Mouse (Mus musculus) testis, adult 2 months (tissue): ENCODE results near the gene 4933425L06Rik. TPM values are rescaled to one million over a fixed set of nuclear protein-coding genes. Genes with fewer than 3 reads are reported as not detected.

ENCODE experiments used
- H3K27ac ChIP-seq: fragments of 200-500 bp; 2 replicates; pipeline ENCODE4 v1.5.1; 2012; ENCODE audit warnings: low read depth, low read length; ENCODE audit not compliant: control insufficient read depth, insufficient read depth
- H3K27me3 ChIP-seq: fragments of 200-500 bp; 2 replicates; pipeline ENCODE4 v1.6.1; 2012; ENCODE audit warnings: mild to moderate bottlenecking, low read length, moderate library complexity; ENCODE audit not compliant: control insufficient read depth, insufficient read depth
- H3K36me3 ChIP-seq: fragments of 200-500 bp; 2 replicates; pipeline ENCODE4 v1.6.1; 2012; ENCODE audit warnings: mild to moderate bottlenecking, low read length; ENCODE audit not compliant: control insufficient read depth, insufficient read depth
- H3K4me1 ChIP-seq: fragments of 200-500 bp; 2 replicates; pipeline ENCODE4 v1.6.1; 2012; ENCODE audit warnings: low read length; ENCODE audit not compliant: control insufficient read depth, insufficient read depth
- H3K4me3 ChIP-seq: fragments of 200-500 bp; 2 replicates; pipeline ENCODE4 v1.5.1; 2012; ENCODE audit warnings: low read depth, mild to moderate bottlenecking, low read length, moderate library complexity, mixed read lengths; ENCODE audit not compliant: control insufficient read depth
- CTCF ChIP-seq: fragments of 200-500 bp; IDR thresholded peaks from 2 replicates; pipeline ENCODE4 v1.5.1; 2012; ENCODE audit warnings: low read depth, mild to moderate bottlenecking, inconsistent platforms, low read length, moderate library complexity; ENCODE audit not compliant: control insufficient read depth, insufficient read depth, insufficient replicate concordance
- POLR2A ChIP-seq: fragments of 200-500 bp; IDR thresholded peaks from 2 replicates; pipeline ENCODE4 v1.6.1; 2012; ENCODE audit warnings: low read depth, mild to moderate bottlenecking, inconsistent platforms, low read length, moderate library complexity; ENCODE audit not compliant: control insufficient read depth
- polyA plus RNA-seq: library from polyadenylated mRNA; depleted of rRNA; stranded (reverse); fragments of >200 nt; gene quantifications from 2 replicates; pipeline ENCODE4 v1.2.3, GENCODE M21; 2012

Gene 4933425L06Rik
- polyA plus RNA-seq, 1 experiment = 2.7 TPM

GRCm38 (mm10) chr13:105132776-105133175 lies 50.9 kb downstream of the 4933425L06Rik start:
- no peaks in the 10 kb centered on the region for H3K27me3 ChIP-seq
- no peak overlapping the region for H3K27ac ChIP-seq
- no peaks in the 10 kb centered on the region for H3K36me3 ChIP-seq
- H3K4me3 ChIP-seq = no peak overlapping the region
- H3K4me1 ChIP-seq = no peaks in the 10 kb centered on the region
- TF ChIP-seq CTCF (no peak), POLR2A (no peak)

- Histone ChIP-seq H3K27me3 (no peaks in the 10 kb centered on the region), H3K27ac (no peak overlapping the region), H3K4me1 (no peaks in the 10 kb centered on the region), H3K4me3 (no peak overlapping the region), H3K36me3 (no peaks in the 10 kb centered on the region)
- TF ChIP-seq POLR2A = no peak
- no peak for TF ChIP-seq CTCF
These were observed 52.5 kb downstream of the 4933425L06Rik start for GRCm38 (mm10) chr13:105134397-105134796.

GRCm38 (mm10) chr13:105139881-105140280 lies 58.0 kb downstream of the 4933425L06Rik start:
- H3K27me3 ChIP-seq = no peaks in the 10 kb centered on the region
- no peaks in the 10 kb centered on the region for H3K4me1 ChIP-seq
- H3K36me3 ChIP-seq = no peaks in the 10 kb centered on the region
- TF ChIP-seq CTCF (no peak), POLR2A (no peak)
- H3K27ac ChIP-seq = no peak overlapping the region
- H3K4me3 ChIP-seq = no peak overlapping the region

GRCm38 (mm10) chr13:105146827-105147226 lies 64.9 kb downstream of the 4933425L06Rik start:
- Histone ChIP-seq H3K27ac (no peak overlapping the region), H3K4me3 (no peak overlapping the region), H3K4me1 (no peaks in the 10 kb centered on the region), H3K36me3 (no peaks in the 10 kb centered on the region), H3K27me3 (no peaks in the 10 kb centered on the region)
- TF ChIP-seq CTCF = no peak
- no peak for TF ChIP-seq POLR2A

DNA sequence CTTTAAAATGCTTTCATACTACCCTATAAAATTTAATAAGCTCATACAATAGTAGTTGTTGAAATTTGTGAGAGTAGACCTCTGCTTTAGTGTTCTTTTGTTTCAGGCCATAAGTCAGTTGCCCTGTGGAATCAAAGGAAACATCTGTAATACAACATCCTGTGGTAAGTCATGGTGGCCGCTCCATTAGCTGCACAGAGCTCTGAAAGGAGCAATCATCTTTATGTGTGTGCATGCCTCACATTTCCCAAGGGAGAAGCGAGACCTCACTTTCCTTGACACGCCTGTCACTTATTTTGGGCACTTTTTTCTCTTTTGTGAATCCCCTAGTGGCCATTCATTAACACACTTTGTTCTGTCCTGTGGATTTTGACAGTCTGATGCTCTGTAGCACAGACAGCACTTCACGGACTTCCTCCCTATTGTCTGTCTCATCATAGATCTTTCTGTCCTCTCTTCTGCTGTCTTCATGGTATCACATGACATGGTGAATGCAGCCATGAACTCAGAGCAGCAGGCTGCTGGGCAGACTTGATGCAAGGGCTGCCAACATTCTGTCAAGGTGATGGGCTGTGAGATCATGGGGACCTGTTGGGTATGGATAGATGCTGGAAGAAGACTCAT lies 66.0 kb downstream of the 4933425L06Rik start:
- no peaks in the 10 kb centered on the region for H3K27me3 ChIP-seq
- H3K36me3 ChIP-seq = no peaks in the 10 kb centered on the region
- no peak overlapping the region for H3K4me3 ChIP-seq
- no peaks in the 10 kb centered on the region for H3K4me1 ChIP-seq
- H3K27ac ChIP-seq = no peak overlapping the region
- TF ChIP-seq CTCF (no peak), POLR2A (no peak)

DNA sequence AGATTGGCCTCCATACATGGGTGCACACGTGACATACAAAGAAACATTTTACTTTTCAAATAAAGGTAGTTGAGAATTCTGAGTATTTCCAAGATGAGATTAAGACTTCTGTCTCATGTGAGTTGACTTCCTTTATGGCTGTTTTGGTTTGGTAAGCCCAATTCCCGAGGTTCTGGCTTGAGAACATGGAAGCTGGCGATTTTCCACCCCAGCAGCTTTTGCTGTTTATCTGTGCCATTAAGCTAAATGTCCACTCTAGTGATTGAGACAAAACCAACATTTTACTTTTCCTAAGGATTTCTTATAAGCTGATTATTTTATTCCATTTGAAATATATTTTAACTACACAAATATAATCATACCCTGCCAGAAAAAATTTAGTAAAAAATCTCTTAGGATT lies 68.1 kb downstream of the 4933425L06Rik start:
- TF ChIP-seq CTCF = no peak
- no peak for TF ChIP-seq POLR2A
- no peak overlapping the region for H3K27ac ChIP-seq
- H3K27me3 ChIP-seq = no peaks in the 10 kb centered on the region
- H3K4me1 ChIP-seq = no peaks in the 10 kb centered on the region
- H3K4me3 ChIP-seq = no peak overlapping the region
- H3K36me3 ChIP-seq = no peaks in the 10 kb centered on the region

DNA sequence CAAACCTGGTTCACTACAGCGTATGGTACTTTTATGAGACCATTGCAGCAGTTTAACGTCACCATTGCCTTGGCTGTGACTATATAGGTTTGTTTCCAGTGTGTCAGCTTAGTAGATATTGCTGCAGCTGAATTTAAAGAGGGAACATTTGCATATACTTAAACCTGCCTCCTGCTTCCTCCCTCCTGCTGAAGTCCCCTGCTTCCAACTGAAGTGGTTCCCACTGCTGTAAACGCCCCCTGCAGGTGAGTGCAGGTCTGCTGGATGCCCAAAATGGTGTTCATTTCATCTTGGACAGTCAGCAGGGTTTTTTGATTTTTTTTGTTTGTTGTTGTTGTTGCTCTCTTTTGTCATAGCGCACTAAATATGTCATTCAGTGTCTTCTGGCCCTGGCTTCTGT lies 72.0 kb downstream of the 4933425L06Rik start:
- H3K4me1 ChIP-seq = no peaks in the 10 kb centered on the region

More for the DNA sequence above, 72.0 kb downstream of the 4933425L06Rik start:
- Histone ChIP-seq H3K27me3 (no peaks in the 10 kb centered on the region), H3K27ac (no peak overlapping the region), H3K4me3 (no peak overlapping the region), H3K36me3 (no peaks in the 10 kb centered on the region)
- TF ChIP-seq POLR2A (no peak), CTCF (no peak)
